Mouse (Mus musculus): ENCODE results near the gene Suclg2.

- no peak for TF ChIP-seq GATA1 (IDR thresholded peaks at IDR 0.05; ENCODE audit: low read length)
- no peak for TF ChIP-seq TAL1 (IDR thresholded peaks at IDR 0.05; ENCODE audit: low read length)
Measured at GRCm38 (mm10) chr6:95718969-95719333, 351 bp upstream of the Suclg2 start.

Measured in erythroblast, embryonic 14.5 days (primary cell).